Mouse (Mus musculus): ENCODE measurements at regions not wholly inside any gene's neighbourhood (a gene's known extent, or its start where the extent isn't known, plus 50 kb on each side); places are given as distances from the start of the nearest gene placed in this dataset.
A peak's percentile ranks its signal among the peaks of the same experiment; 100 is the strongest.

GRCm38 (mm10) chr2:46870772-46871171 is 1753.6 kb upstream of the Zeb2 start:
- H3K36me3 ChIP-seq (ENCODE audit: control insufficient read depth, insufficient read depth, low read length), result no peaks in the 10 kb centered on the region
- H3K9me3 ChIP-seq (replicated peaks; ENCODE audit: control insufficient read depth, low read length, poor library complexity, severe bottlenecking), result no peaks in the 10 kb centered on the region
- H3K4me2 ChIP-seq (ENCODE audit: low read length), result no peak overlapping the region
- 62% methylated on average over 4 of the region's 4 CpGs for WGBS
- H3K27ac ChIP-seq (ENCODE audit: low read length), result no peak overlapping the region
- no peak overlapping the region for H3K4me3 ChIP-seq (ENCODE audit: low read depth, low read length)
- no peaks in the 10 kb centered on the region for H3K27me3 ChIP-seq (ENCODE audit: control insufficient read depth, insufficient read depth, low read depth, low read length)
- peak; percentile 28; the same call in 1 of the 2 replicates for ATAC-seq
- no peak overlapping the region for H3K9ac ChIP-seq (ENCODE audit: low read depth, low read length)
- no peaks in the 10 kb centered on the region for H3K4me1 ChIP-seq (ENCODE audit: control insufficient read depth, insufficient read depth, low read length)
